Mouse (Mus musculus) olfactory bulb, adult 2 months (tissue): ENCODE results near the gene Rnf183. TPM values are rescaled to one million over a fixed set of nuclear protein-coding genes. Genes with fewer than 3 reads are reported as not detected.

ENCODE experiments used
- H3K27ac ChIP-seq: fragments of 200-500 bp; 2 replicates; pipeline ENCODE4 v1.5.1; 2012; ENCODE audit warnings: low read depth, low read length; ENCODE audit not compliant: insufficient read depth
- H3K4me1 ChIP-seq: fragments of 200-500 bp; 2 replicates; pipeline ENCODE4 v1.6.1; 2012; ENCODE audit warnings: low read length; ENCODE audit not compliant: control insufficient read depth, insufficient read depth
- H3K4me3 ChIP-seq: fragments of 200-500 bp; 2 replicates; pipeline ENCODE4 v1.5.1; 2012; ENCODE audit warnings: mild to moderate bottlenecking, low read depth, low read length, moderate library complexity; ENCODE audit not compliant: insufficient read depth
- CTCF ChIP-seq: fragments of 200-500 bp; IDR thresholded peaks from 2 replicates; pipeline ENCODE4 v1.5.1; 2012; ENCODE audit warnings: low read depth, mild to moderate bottlenecking, low read length, moderate library complexity; ENCODE audit not compliant: insufficient read depth
- POLR2A ChIP-seq: fragments of 200-500 bp; IDR thresholded peaks from 2 replicates; pipeline ENCODE4 v1.6.1; 2012; ENCODE audit warnings: mild to moderate bottlenecking, low read depth, low read length, moderate library complexity; ENCODE audit not compliant: insufficient read depth
- WGBS: fragments of 180-500 bp; shearing (Covaris S2); methylation state at CpG from one replicate; pipeline ENCODE4 v1.1.7; 2018; 5-methylcytosine and 5-hydroxymethylcytosine counted together
- polyA plus RNA-seq: library from polyadenylated mRNA; stranded (reverse); fragments of >200 nt; gene quantifications from 2 replicates; pipeline ENCODE4 v1.2.4, GENCODE M21; 2012; ENCODE audit warnings: low replicate concordance; ENCODE audit not compliant: missing spikeins, insufficient read depth, insufficient read length

Gene Rnf183
- polyA plus RNA-seq, 1 experiment = not detected

GRCm38 (mm10) chr4:62437256-62437778 is 2.3 kb upstream of the Rnf183 start:
- H3K4me1 ChIP-seq = no peaks in the 10 kb centered on the region
- 95% methylated on average over 3 of the region's 3 CpGs for WGBS
- H3K27ac ChIP-seq = no peak overlapping the region
- TF ChIP-seq CTCF (no peak), POLR2A (no peak)
- no peak overlapping the region for H3K4me3 ChIP-seq

GRCm38 (mm10) chr4:62433939-62434870 is 847 bp downstream of the Rnf183 start:
- 76% methylated on average over 7 of the region's 7 CpGs for WGBS
- Histone ChIP-seq H3K4me3 (no peak overlapping the region), H3K4me1 (no peaks in the 10 kb centered on the region), H3K27ac (no peak overlapping the region)
- TF ChIP-seq CTCF (no peak), POLR2A (no peak)

- no peaks in the 10 kb centered on the region for H3K4me1 ChIP-seq
- TF ChIP-seq CTCF = no peak
- TF ChIP-seq POLR2A = no peak
- H3K4me3 ChIP-seq = no peak overlapping the region
- H3K27ac ChIP-seq = no peak overlapping the region
- WGBS = 76% methylated on average over 4 of the region's 4 CpGs
Measured at GRCm38 (mm10) chr4:62431522-62431921, 3.5 kb downstream of the Rnf183 start.

GRCm38 (mm10) chr4:62430678-62431077 is 4.4 kb downstream of the Rnf183 start:
- TF ChIP-seq CTCF = no peak
- TF ChIP-seq POLR2A = no peak
- Histone ChIP-seq H3K4me3 (no peak overlapping the region), H3K27ac (no peak overlapping the region)

GRCm38 (mm10) chr4:62429616-62430015 is 5.4 kb downstream of the Rnf183 start:
- TF ChIP-seq CTCF (no peak), POLR2A (no peak)
- H3K4me3 ChIP-seq = no peak overlapping the region
- no peaks in the 10 kb centered on the region for H3K4me1 ChIP-seq
- WGBS = 90% methylated on average over 9 of the region's 9 CpGs
- H3K27ac ChIP-seq = no peak overlapping the region

More at GRCm38 (mm10) chr4:62430678-62431077, 4.4 kb downstream of the Rnf183 start:
- no peaks in the 10 kb centered on the region for H3K4me1 ChIP-seq

- 79% methylated on average over 17 of the region's 17 CpGs for WGBS
Measured at GRCm38 (mm10) chr4:62427978-62428758, 6.9 kb downstream of the Rnf183 start.

GRCm38 (mm10) chr4:62425891-62426290 is 9.2 kb downstream of the Rnf183 start:
- no peaks in the 10 kb centered on the region for H3K4me1 ChIP-seq
- TF ChIP-seq POLR2A = no peak
- no peak for TF ChIP-seq CTCF
- H3K27ac ChIP-seq = no peak overlapping the region
- 91% methylated on average over 4 of the region's 4 CpGs for WGBS
- H3K4me3 ChIP-seq = no peak overlapping the region

More at GRCm38 (mm10) chr4:62427978-62428758, 6.9 kb downstream of the Rnf183 start:
- H3K4me1 ChIP-seq = no peaks in the 10 kb centered on the region
- no peak overlapping the region for H3K27ac ChIP-seq
- TF ChIP-seq POLR2A (no peak), CTCF (no peak)
- H3K4me3 ChIP-seq = no peak overlapping the region

GRCm38 (mm10) chr4:62419091-62419490 is 16.0 kb downstream of the Rnf183 start:
- Histone ChIP-seq H3K27ac (no peak overlapping the region), H3K4me1 (no peaks in the 10 kb centered on the region), H3K4me3 (no peak overlapping the region)
- TF ChIP-seq POLR2A (no peak), CTCF (no peak)
- WGBS = 80% methylated on average over 6 of the region's 6 CpGs

GRCm38 (mm10) chr4:62418448-62418847 is 16.6 kb downstream of the Rnf183 start:
- no peaks in the 10 kb centered on the region for H3K4me1 ChIP-seq
- TF ChIP-seq POLR2A = no peak
- no peak for TF ChIP-seq CTCF
- no peak overlapping the region for H3K27ac ChIP-seq
- 21% methylated on average over 8 of the region's 8 CpGs for WGBS
- H3K4me3 ChIP-seq = no peak overlapping the region
